Mouse (Mus musculus): ENCODE measurements around the gene Galnt9.

Galnt9 gene

DNA sequence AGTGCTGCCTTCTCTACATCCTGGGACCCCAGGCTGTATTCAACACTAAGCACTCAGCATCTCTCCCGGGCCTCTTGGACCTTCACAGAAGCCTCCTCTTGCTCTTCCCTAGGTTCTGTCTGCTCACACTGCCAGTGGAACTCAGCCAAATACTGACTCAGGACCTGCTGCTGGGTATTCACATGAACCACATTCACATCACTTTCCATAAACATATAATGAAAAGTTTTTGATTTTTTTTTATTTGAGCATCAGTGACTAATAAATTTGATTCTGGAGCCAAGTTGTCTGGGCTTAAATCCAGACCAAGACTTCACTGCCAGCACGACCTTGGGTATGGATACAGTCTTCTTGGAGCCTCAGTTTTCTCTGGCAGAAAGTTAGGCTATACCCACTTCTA is 3.2 kb upstream of the Galnt9 start:
- DNase-seq = no peak

DNA sequence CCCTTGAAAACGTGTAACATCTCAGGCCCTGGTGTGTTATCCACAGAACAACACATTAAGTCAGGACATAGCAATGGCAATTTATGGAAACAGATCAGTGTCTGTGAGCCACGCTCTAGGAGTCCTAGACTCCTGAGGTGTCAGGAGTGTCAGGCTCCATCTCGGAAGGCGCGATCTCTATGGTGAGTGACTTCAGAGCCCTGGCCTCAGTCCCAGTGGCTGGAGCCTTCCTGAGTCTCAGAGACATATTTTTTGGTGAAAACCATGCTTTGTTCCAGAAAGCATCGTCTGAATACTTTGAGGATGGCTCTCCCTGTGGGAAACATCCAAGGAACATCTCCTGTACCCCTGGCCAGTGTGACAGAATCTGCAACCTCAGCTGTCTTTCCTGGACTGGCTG is 2.7 kb upstream of the Galnt9 start:
- DNase-seq = no peak

DNA sequence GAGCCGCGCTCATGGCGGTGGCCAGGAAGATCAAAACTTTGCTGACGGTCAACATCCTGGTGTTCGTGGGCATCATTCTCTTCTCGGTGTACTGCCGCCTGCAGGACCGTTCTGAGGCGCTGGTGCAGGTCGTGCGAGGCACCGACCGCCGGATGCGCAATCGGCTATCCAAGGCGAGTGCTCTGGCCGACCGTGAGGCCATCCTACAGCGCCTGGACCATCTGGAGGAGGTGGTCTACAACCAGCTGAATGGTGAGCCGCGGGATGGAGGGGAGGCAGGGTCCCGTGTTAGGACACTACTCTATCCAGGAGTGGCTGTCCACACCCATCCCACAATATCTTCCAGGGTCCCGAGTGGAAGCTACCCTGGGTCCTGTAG is 525 bp downstream of the Galnt9 start:
- no peak for DNase-seq

DNA sequence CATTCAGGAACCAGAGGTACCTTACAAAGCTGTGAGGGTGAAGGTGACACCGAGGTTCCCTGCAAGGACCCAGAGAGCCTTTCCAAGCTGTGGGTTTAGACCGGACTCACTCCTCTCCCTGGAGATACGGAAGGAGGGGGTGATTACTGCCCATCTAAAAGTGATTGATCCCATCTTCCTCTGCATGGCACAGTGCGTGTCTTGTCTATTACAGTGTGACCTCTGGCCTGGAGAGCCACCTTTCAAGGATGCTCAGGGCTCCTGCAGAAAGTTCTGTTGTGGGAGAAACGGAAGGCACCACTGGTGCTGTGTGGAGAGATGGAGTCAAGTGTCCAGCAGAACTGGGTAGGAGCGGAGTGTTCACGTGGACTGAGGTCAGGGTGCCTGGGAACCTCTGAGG is 1.2 kb downstream of the Galnt9 start:
- DNase-seq = no peak

DNA sequence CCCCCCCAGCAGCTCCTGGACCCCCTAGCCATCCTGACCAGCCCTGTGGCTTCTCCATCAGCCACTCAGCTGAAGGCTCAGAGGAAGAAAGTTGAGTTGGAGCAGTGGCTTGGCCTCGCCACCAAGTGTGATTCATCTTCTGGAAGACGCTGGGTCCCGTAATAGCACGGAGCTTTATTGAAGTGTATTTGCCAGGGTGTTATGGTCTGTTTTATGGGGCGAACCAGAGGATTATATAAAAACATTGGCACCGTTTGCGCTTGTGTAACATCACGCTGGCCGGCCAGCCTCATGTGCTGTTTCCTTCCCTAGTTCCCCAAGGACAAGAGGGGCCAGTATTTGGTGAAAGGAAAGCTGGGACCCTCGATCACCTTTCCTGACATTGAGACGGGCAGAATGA is 2.0 kb downstream of the Galnt9 start:
- no peak for DNase-seq

DNA sequence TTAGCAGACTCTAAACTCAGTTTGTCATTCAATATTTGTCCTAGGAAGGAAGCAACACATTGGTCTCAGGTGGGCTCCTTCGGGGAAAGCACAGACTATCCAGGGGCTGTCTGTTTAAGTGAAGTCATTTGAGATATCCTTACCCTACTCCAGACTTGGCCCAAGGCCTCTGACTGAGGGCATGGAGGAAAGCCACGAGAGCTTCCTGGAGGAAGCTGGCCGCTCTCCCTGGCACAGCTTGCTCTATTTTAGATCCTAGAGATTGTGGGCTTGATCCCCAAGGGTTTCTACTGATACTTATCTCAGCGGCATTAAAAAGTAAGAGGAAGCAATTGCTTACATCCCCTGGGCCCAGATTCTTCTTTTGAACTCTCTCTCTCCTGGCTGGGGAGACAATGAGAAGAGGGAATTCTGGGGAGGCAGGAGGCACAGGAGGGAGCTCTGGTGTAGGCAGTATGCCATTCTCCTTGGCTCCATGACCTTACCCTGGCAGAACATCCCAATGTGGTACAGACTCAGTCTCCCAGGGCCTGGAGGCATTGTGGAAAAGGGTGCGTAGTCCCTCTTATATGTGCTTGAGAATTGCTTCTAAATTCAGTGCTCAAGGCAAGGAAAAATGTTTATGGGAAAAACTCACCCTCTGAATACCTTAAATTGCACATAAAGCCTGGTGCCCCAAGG is 2.7 kb downstream of the Galnt9 start:
- DNase-seq = no peak

DNA sequence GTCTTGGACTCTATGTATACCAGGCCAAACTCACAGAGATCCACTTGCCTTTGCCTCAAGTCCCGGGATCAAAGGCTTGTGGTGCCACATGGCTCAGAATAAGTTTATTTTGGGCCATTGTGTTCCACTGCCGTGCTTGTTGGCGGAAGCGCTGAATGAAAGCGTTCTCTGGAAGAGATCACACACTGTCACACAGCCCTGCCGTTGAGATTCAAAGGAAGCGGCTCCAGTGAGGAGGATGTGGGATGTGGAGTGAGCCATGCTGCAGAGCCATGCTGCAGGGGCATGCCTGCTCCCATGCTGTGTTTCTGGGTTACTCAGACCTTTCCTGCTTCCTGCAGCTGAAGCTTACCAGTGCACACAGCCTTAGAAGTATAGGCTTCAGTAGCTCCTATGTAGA is 4.3 kb downstream of the Galnt9 start:
- no peak for DNase-seq

DNA sequence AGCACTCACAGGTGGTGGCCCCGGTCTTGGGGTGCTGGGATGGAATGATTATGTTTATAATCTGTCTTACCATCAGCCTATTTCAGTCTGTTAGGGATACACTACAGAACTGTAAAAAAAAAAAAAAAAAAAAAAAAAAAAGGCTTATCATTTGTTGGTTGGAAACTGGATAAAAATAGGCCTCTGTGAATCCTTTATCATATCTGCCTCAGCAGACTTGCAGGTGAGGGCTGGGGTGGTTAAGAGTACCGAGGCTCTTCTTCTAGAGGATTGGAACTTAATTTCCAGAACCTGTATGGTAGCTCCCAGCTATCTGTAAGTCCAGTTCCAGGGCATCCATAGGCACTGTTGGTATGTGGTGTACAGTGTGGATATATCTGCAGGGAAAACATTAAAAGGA is 6.0 kb downstream of the Galnt9 start:
- no peak for DNase-seq

DNA sequence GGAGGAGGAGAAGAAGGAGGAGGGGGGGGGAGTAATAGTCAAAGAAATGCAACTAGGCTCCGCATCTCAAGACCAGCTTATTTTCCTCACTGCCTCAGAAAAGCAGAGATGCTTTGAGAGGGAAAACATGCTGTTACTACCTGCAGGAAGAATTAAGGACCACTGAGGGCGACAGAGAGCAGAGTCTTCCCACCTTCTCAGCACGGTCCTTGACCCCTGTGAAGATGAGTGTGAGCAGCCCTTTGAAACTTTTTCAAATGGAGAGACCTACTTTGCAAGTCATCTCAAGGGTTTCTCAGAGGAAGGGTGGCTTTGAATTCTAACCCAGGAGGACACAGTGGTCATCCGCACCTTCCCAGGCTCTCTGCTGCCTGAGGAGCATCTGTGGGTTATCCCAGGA is 6.7 kb downstream of the Galnt9 start:
- DNase-seq = no peak

DNA sequence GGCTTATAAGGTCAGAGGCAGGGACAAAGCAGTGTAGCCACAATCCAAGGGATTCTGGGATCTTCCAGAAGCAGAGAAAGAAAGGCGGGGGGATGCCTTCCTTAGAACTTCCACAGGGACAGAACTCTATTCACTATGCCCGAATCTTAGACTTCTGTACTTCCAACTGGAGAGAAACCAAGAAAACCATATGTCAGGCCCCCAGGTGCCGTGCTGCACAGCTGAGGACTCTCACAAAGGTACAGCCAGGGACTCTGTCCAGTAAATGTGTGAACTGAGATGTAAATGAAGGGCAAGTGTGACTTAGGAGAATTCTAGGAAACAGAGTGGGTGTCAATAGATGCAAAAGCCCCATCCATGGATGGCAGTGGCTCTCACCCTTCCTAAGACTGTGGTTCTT is 7.8 kb downstream of the Galnt9 start:
- DNase-seq = no peak

DNA sequence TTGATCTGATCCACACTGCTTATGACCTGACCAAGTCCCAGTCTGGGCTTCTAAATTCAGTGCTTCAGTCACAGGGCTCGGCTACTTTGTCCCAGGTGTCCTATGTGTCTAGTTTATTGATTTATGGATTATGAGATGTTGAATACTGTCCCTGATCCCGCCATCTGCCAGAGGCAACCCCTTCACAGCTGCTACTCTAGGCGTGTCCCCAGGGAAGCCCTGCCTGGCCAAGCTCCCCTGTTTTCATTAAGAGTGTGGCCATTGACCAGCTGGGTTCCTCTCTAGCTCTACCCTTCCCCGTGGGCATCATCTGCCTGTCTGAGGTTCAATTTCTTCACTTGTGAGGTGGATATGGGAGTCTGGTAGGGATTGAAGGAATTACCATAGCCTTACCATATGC is 9.2 kb downstream of the Galnt9 start:
- no peak for DNase-seq

DNA sequence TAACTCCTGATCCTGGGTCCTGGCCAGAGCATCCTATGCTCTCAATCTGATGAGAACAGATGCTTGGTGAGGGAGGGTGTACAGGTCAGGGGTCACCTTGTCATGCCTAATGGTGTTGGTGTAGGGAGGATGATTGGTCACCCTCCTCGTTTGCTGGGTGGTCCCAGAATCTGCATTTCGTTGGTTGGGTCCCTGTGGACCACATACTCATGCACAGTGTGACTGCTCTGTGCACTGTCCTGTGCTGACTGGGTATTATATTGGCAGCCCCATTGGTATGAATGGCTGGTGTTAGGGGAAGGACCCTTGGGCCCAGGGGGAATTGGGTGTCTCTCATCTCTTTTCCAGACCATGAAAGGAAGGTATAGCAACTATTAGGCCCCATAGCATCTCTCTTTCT is 11.0 kb downstream of the Galnt9 start:
- DNase-seq = no peak

DNA sequence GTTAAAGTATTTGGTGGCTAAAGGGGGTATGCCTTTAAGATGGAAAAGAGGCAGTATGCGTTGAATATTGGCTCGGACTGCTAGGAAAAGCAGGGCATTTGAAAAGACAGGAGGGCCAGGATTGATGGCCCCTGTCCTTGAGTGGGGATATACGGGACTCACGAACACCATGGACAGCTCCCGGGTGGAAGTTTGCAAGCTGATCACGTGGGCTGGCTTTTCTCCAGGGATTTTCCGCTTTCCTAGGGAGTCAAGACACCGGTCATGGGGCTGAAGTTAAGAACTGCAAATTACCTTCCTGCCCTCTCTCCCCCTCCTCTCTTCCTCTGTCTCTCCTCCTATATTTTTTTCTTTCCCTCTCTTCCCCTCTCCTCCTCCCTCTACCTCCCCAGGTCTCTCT is 14.2 kb downstream of the Galnt9 start:
- DNase-seq = peak; percentile 91

DNA sequence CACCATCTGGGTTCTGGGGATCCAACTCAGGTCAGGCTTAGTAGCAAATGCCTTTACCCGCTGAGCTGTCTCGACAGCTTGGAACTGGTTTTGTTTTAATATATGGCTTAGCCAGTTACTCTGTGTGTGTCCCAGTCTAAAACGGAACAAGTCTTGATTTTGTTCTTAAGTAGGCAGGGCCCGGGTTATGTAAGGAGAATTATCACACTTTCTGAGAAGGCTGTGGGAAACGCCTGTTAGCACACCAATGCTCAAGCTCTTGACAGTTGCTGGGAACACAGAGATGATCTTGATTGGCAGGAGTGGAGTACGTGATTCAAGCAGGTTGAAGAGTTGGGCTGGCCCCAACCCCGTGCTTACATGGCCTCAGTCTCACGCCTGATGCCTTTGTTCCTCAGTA is 15.5 kb downstream of the Galnt9 start:
- no peak for DNase-seq

DNA sequence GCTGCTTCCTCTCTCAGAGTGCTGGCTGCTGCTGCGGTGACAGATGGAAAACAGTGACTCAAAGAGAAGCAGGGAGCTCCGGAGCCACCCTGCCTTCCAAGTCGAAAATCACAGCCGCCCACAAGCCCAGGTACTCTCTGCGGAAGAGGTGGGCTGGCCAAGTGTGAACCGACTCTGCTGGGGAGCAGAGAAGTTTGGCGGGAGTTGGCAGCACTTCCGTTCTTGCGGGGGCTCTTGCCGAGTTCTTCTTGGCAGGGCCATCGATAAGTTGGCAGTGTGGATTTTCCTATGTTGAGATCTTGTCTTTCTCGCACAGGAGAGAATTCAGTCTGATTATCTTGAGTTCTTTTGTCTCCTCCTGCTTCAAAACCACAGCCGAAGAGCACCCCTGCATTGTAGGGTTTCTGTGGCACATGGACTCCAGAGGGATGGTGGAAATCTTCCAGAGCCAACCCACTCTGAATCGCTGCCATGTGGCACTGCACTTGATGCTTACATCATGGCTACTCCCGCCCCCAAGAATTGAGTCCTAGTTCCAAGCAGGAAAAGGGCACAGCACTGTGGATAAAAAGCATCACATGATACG is 18.7 kb downstream of the Galnt9 start:
- DNase-seq = no peak

DNA sequence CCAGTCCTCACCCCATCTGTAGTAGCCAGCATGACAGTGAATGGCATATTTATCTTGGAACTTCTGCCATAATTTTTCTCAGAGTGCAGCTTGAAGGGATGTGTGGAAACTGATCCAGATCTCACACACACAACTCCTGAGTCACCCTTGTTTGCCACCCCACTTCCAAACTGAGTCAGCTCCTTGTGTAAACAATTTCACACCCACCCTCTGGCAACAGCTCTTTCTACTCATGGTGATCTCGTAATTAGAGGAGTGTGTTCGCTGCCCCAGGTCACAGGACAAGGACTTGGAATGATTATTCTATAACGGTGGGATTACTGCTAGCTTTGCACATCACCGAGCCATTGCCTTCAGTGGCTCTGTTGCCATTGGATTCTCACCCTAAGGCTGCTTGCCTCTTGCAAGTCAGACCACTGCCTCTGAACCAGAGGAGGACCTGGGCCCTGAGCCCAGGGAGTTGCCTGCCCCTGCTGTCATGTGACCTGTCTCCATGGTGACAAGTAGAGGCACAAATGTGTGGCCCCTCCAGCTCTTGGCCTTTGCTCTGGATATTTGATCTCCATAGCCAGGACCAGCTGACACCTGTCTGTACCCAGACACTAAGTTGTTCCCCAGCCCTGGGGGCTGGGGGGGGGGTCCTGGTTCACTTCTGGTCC is 21.0 kb downstream of the Galnt9 start:
- no peak for DNase-seq

DNA sequence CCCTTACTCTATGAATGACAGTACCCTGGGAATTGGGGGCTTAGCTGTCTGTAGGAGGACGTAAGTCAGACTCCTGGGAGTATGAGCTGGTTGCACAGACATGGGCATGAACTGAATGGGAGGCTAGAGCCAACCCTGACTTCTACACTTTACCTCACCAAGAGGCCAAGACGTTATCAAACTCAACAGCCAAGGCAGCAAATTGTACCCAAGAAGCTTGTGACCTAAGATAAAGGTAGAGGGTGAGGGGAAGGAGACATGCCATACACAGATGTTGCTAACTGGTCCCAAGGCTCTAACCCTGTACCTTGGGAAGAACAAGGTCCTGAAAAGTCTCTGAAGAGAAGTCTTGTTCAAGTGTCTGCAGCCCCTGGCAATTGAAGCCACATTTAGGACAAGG is 23.4 kb downstream of the Galnt9 start:
- DNase-seq = no peak

DNA sequence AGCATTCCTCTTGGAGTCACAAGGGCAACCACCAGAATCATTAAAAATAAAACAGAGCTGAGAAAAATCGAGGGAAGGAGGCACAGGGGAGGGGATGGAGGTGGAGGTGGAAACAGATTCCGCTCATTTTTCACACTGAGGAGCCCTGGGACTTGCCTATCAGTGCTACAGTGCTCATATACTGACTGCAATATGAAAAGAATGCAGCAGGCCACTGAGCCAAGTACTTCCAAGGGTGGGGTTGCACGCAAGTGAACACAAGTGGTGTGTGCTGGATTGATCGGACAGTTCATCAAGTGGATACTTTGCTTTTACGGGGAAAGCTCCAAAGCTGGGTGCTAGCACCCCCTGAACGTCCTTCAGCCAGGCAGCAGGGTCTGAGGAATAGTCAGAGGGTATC is 30.7 kb downstream of the Galnt9 start:
- no peak for DNase-seq

DNA sequence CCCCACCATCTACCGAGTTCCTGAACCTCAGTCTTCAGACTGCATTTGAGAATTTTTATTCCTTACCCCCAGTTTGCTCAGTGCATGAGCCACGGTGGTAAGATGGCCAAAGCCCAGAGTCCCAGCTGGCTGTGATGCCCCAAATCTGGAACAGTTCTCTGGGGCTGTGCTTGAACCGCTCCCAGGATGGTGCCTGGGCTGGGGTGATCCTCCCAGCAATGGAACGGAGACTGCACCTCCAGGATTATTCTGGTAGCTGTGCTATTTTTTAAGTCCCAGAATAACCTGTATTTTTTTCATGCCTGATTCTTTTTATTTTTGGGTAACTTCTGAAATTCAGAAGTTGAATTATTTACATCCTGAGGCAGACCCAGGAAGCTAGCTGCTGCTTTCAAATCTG is 35.1 kb downstream of the Galnt9 start:
- no peak for DNase-seq

DNA sequence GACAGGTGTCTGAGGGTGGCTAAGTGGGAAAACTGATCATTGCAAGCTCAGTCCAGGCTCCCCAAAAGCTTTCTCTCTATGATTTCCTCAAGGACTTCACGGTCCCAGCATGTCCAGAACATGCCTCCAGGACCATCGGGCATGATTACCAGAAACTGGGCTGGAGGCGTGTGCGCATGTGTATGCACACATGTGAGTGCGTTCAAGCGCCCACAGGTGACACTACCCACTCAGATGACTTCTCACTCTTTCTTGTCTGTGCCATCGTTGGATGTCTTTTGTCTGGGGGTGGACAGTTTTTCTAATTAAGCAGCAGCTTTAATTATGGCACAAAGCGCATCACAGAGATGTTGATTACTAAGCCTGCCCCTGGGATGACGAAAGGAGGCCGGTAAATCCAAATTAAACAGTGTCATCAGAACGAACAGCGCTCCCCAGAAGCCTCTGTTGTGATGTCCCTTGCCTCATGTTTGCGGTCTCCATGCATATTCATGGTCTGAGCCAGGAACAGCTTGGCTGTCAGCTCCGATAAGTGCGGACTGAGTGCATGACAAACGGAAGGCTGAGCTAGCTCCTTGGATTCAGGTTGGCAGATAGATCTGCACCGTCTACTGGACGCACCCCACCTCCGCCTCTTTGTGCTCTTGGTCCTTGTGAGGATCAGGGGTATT is 36.5 kb downstream of the Galnt9 start:
- DNase-seq = no peak

DNA sequence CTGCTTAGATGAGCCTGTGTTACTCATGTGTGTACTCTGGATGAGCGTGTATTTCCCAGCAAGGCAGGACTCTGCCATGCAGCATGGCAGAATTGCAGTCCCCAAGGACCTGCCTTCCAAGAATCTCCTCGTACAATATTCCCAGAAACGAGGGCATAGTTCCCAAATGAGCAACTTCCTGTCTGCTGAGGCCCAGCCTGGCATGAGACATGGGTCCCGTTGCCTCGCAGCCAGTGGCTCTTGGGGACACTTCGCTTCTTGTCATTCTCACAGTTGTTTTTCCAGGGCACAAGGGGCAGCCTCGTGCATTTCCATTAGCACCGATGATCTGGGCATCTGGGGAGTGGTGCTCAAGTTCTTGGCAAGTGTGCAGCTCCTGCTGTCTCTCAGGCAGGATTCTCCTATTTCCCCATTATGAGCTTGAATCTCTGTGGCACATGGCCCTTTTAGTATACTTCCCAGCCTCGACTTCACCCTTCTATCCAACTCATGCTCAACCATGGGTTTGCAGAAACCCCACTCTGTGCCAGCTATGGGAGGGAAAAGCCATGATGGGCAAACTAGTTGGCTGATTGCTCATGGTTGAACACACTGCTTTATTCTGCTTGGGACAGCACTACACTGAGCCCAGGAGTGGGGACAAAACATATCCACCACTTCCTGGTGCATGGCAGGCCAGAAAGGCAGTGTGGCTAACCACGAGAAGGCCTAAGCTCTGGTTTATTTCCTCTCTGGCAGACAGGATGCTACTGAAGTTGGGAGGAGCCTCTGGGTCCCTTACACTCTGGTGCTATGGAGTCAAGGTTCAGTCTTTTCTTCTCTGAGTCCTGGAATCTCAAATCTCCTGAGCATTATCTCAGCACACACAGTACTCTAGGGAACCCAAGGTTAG is 38.7 kb downstream of the Galnt9 start:
- DNase-seq = no peak

DNA sequence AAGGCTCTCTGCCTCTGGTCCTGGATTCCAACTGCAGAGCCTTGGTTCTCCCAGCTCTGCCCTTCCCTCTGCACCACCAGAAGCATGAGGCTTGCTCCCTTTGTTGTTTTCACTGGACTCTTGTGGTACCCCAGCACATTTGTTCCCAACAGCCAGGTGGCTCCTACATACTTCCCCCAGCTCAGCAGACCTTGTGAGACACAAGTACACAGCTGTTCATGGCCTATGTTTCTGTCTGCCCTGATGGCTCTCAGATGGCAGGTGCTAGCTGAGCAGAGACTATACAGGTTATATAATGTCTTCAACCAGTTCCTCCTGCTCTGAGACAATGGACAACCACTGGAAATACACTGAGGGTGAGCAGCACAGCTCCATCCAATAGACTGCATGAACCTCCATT is 43.3 kb downstream of the Galnt9 start:
- no peak for DNase-seq

DNA sequence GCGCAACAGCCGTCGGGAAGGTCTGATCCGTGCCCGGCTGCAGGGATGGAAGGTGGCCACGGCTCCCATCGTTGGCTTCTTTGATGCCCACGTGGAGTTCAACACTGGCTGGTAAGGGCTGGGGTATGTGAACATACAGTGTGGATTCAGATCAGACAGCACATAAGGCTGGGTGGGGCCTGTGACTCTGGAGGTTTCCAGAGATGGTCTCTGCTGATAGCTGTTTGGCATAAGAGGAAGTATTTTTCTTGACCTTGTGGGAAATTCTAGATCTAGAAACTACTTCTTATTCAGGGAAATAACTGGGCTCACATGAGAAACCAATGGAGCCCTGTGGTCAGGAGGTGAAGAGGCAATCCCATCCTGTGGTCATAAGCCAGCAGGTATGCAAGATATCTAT is 45.7 kb downstream of the Galnt9 start:
- DNase-seq = no peak

Data from kidney, postnatal 14 days (tissue).